Mouse (Mus musculus) adrenal gland, adult 18-20 months (tissue): ENCODE results near the gene Sgsm1. TPM values are rescaled to one million over a fixed set of nuclear protein-coding genes. Genes with fewer than 3 reads are reported as not detected.

Source experiments
- DNase-seq, 2 experiments: peaks; one replicate each; pipeline ENCODE4 v3.0.0; 2021 to 2022; ENCODE audit warnings: low spot score in 2 of 2
- total RNA-seq, 2 experiments: library from RNA; stranded (reverse); gene quantifications; 1 replicate in 1 of 2; 2 replicates in 1 of 2; pipeline ENCODE4 v1.2.3; 2021

The Sgsm1 gene
- total RNA-seq, 2 experiments from 2014 or later: 8.8 to 12.2 TPM

DNA sequence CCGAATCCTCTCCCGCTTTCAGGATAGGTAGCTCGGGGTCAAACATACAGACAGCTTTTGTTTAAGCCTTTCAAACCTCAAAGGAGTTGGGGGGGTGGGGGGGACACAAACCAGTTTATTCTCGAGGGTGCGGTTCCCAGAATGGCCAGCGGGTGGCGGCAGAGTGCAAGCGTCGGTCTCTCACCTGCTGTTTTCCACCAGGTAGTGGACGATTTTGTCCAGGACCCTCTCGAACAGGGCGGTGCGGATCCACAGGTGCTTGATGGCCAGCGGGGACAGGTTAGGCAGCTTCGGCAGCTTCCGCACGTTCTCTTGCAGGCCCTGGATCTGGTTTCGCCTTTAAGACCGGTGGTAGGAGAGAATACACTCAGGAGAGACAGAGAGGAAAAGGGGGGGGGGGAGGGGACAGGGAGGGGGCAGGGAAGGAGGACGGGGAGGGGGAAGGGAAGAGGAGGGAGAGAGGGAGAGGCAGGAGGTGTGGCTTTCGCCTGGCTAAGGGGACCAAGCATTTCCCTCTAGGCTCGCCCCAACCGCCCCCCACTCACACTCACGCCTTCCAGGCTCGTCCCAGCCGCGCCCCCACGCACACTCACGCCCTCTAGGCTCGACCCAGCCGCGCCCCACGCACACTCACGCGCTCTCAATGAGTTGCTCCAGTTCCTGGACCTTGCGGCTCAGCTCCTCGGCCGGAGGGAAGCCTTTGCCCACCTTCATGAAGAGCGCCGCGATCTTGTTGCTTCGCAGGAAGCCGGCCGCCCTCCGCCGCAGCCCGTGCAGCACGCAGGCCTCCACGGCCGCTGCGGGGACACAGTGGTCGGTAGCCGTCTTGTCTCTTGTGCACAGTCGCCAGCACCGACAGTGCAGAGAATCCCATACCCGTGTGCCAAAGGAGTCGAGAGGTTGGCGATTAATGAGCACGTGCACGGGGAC lies 23.7 kb downstream of the Sgsm1 start:
- peak; percentile 18 to 51 for DNase-seq

DNA sequence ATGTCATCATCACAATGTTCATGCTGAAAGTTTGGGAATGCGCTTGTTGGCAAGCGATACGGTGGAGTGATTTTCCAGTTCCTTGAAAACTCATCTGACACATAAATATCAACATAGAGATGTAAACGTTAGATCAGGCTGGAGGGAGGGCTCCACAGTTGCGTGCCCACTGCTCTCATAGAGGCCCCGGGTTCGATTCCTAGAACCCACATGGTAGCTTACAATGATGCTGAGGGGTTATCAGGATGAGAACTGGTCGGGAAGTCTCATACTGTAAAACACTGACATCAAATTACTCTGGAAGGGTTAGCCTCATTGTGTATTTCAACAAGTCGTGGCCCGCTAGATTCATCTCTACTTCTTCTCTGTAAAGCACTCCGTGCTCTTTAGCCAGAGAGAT lies 24.5 kb downstream of the Sgsm1 start:
- DNase-seq: no peak

DNA sequence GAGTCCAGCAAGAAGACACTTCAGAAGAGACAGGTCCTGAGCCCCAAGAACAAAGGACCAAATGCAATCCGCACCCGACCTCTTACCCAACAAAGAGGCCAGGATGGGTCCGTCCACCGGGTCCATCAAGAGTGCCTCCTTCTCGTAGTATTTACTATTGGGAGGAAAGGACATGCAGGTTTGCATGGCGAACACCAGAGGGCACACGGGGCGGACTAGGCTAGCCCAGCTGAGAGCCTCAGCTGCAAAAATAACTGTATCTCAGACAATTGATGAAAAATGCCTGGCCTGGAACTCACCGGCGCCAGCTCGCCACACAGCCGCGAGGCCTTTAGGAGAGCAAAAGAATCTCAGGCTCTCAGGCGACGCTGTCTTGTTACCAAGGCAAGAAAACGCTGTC lies 25.0 kb downstream of the Sgsm1 start:
- DNase-seq: no peak

- DNase-seq: no peak
These were observed 26.9 kb downstream of the Sgsm1 start for GRCm38 (mm10) chr5:113283726-113284125.

- DNase-seq: no peak
These were observed 29.0 kb downstream of the Sgsm1 start for GRCm38 (mm10) chr5:113281557-113281956.

GRCm38 (mm10) chr5:113280138-113280856 lies 30.3 kb downstream of the Sgsm1 start:
- DNase-seq: no peak

GRCm38 (mm10) chr5:113275839-113276238 lies 34.7 kb downstream of the Sgsm1 start:
- no peak for DNase-seq

- no peak for DNase-seq
These were observed 39.3 kb downstream of the Sgsm1 start for GRCm38 (mm10) chr5:113271207-113271811.

DNA sequence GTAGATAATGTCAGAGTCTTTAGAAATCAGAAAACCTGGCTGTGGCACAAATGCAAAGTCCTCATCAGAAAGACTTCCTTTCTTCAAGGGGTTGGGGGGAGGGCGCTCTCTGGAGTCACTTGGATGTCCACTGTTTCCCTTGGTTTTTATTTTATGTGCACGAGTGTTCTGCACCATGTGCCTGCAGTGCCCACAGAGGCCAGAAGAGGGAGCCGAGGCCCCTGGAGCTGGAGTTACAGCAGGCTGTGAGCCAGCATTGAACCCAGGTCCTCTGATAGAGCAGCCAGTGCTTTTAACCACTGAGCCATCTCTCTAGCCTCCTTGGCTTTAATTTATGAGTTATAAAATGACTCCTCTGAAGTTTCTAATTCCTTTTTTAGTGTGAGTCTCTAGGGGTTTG lies 40.5 kb downstream of the Sgsm1 start:
- DNase-seq: no peak

GRCm38 (mm10) chr5:113268246-113268645 lies 42.3 kb downstream of the Sgsm1 start:
- no peak for DNase-seq

DNA sequence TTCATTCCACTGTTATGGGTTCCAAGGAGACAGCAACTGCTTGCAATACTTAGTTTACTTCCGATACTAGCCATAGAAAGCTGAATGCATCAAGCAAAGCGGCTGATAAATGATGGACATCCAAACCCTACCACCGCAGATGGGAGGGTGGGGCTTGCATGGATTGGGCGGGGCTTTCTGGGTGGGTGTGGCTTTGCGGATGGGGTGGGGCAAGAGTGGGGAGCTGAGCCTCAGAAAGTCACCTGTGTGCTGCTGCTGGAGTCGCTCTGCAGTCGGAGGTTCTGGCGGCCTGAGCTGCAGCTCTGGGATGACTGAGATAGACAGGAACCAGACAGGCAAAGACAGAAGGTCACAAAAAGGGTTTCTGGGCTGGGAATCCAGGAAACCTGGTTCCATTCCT lies 44.9 kb downstream of the Sgsm1 start:
- DNase-seq: no peak

DNA sequence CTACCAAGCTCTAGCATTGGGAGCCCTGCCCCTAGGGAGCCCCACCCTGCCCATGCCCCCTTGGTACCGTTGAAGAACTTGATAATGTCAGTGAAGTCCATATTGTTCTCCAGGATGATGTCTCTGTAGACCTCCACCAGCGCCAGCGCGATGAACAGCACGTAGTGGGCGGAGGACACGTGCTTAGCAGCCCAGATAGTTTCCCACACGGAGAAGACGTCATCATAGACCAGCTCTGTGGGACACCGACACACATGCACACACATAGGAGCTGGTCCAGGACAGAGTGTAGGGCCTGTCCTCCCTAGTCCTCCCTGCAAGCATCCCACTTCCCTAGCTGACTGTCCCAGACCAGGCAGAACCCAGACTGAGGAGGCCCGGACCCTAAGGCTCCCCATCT lies 59.8 kb downstream of the Sgsm1 start:
- no peak for DNase-seq

DNA sequence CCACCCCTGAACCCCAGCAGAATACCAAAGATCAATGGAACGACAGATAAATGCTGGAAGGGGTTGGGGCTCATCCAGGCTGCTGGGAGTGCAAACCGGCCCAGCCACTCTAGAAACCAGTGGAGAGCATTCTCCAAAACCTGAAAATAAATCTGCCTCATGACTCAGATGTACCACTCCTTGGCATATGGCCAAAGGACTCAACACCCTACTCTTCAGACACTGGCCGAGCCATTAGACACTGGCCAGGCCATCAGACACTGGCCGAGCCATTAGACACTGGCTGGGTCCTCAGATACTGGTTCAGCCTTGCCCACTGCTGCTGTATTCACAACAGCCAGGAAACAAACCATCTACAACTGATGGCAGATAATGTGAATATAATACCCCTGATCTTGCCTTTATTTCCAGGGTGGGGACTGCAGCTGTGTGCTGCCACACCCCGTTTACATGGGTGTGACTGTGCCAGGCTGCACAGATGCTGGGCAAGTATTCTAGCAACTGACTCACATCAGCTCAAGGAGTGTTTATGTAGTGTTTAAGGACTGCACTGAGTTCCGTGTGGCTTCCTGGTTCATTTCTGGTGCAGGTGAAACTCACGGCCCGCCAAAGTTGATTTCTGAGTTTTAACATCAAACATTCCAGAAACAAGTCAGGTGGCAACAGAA lies 61.2 kb downstream of the Sgsm1 start:
- no peak for DNase-seq

- DNase-seq: no peak
These were observed 80.4 kb downstream of the Sgsm1 start for GRCm38 (mm10) chr5:113230196-113230595.

DNA sequence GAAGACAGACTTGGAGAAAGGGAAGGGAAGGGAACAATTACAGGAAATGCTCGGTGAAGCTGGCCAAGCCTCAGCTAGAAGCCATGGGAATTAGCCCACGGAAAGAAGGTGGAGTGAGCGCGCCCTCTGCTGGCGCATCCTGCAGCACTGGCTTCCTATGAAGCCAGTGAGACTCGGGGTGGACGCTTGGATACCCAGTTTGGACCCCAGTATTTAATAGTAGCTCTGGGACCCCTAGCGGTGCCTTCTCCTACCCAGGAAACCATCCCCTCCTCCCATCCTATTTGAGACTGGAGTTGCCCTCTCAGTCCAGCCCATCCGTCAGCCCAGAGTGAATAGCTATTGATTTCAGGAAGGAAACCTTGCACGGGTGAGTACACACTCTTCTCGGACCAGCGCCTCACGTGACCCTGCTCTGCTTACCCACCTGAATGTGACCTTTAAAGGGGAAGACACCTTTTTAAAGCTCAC lies 83.9 kb downstream of the Sgsm1 start, which contains the start of gene Tmem211:
Gene Tmem211, plus strand, starts transcription at position 278 of the 471 bp plus-strand sequence.
- DNase-seq: peak; percentile 75 to 84

DNA sequence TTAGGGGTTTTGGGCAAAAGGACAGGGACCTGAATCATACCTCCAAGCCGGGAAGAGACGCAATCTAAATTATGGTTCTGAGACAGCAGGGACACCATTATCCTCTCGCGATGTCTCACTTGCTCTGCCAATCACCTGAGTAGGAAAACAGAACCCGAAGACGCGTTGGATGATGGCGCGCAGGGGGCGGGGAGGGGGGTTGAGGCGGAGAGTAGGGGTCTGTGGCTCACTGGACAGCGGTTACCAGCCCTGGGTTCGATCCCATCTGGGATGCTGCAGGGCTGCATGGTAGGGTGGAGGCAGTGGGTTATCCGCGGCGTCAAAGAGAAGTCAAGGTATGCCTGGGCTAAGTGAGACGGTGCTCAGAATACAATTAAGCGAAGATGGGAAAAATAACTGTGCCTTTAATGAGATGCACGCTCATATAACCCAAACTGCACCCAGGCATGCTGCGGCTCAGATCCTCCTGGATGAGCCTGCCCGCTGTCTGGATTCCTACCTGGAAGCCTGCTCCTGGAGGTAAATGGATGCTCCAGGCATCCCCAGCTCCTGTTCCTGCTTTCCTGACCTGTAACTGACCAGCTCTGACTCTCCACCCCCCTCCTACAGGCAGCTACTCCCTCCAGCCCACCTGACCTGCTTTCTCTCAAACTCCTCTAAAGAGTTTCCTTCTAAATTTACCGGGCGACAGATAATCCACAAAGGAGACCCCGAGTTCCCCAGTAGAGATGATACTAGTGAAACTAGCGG lies 84.7 kb downstream of the Sgsm1 start:
- DNase-seq: no peak

DNA sequence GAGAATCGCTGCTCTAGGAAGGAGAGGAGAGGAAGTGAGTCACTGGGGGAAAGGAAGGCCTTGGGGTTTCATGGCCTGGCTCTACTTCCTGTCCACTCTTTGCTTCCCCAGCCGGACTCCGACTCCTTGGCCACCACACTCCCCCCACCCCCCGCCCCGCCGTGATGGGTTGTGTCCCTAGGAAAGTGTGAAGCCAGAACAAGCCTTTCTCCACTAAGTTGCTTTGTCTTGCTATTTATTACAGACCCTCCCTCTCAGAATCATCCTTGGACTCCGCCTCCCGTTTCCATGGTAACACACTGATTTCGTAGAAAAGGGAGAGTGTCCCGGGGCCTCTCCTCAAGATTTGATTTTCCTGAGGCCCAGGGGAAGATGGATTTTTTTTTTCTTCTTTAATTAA lies 85.3 kb downstream of the Sgsm1 start:
- DNase-seq: no peak

- DNase-seq: no peak
These were observed 86.7 kb downstream of the Sgsm1 start for GRCm38 (mm10) chr5:113223888-113224287.

DNA sequence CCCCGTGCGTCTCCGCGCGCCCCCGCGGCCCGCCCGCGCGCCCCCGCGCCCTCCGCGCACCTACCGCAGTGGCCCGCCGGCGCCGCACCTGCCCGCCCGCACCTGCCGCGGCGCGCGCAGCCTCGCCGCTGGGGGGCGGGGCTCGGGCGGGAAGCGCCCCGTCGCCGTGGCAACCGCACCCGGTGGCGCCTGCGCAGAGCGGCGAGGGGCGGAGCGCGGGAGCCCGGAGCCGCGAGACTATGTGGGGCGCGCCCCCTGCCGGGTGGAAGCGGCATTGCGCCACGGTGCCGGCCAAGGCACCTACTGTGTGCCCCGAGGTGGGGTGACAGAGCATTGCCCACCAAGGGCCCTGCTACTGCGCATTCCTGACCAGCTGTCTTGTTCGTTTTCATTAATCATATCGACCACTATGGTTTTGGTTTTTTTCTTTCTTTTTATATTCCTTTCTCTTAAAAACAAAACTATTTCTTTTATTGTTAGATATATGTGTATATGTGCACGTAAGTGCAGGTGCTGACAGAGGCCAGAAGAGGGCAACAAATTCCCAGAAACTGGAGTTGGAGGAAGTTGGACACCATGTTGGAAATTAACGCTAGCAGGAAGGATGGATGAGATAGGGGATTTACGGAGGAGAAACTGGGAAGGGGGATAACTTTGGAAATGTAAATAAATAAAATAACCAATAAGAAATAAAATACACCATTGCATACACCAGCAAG lies 89.3 kb downstream of the Sgsm1 start, which contains the start of gene 2900026A02Rik:
Gene 2900026A02Rik, minus strand, starts transcription at position 90 of the 719 bp plus-strand sequence.
- peak; percentile 75 to 88 for DNase-seq
